Mouse (Mus musculus) embryonic facial prominence, embryonic 15.5 days (tissue): ENCODE measurements around the gene Gab2. TPM values are rescaled to one million over a fixed set of nuclear protein-coding genes. Genes with fewer than 3 reads are reported as not detected.
A peak's percentile ranks its signal among the peaks of the same experiment; 100 is the strongest.

Experiments
- ATAC-seq: fragments of 200-750 bp; cut with Nextera tagmentation; 2 replicates; pipeline ENCODE4 v1.8.0; 2017; ENCODE audit warnings: low read depth, moderate TSS enrichment; ENCODE audit not compliant: insufficient number of reproducible peaks, low FRiP score, low TSS enrichment
- H3K27ac ChIP-seq: fragments of 300-500 bp; sonication (generic); replicated peaks from 2 replicates; pipeline ENCODE4 v1.5.1; 2015; ENCODE audit warnings: mild to moderate bottlenecking, inconsistent platforms
- H3K27me3 ChIP-seq: fragments of 300-500 bp; sonication (generic); 2 replicates; pipeline ENCODE4 v1.6.1; 2015; ENCODE audit warnings: inconsistent platforms
- H3K36me3 ChIP-seq: fragments of 300-500 bp; sonication (generic); 2 replicates; pipeline ENCODE4 v1.6.1; 2015; ENCODE audit warnings: mild to moderate bottlenecking, inconsistent platforms
- H3K4me1 ChIP-seq: fragments of 300-500 bp; sonication (generic); 2 replicates; pipeline ENCODE4 v1.6.1; 2015; ENCODE audit warnings: inconsistent platforms
- H3K4me2 ChIP-seq: fragments of 300-500 bp; sonication (generic); replicated peaks from 2 replicates; pipeline ENCODE4 v1.6.1; 2015; ENCODE audit warnings: mild to moderate bottlenecking, inconsistent platforms
- H3K4me3 ChIP-seq: fragments of 300-500 bp; sonication (generic); replicated peaks from 2 replicates; pipeline ENCODE4 v1.5.1; 2015; ENCODE audit warnings: mild to moderate bottlenecking, inconsistent platforms
- H3K9ac ChIP-seq: fragments of 300-500 bp; sonication (generic); 2 replicates; pipeline ENCODE4 v1.6.1; 2015; ENCODE audit warnings: inconsistent platforms
- H3K9me3 ChIP-seq: fragments of 300-500 bp; sonication (generic); replicated peaks from 2 replicates; pipeline ENCODE4 v1.6.1; 2016; ENCODE audit warnings: inconsistent platforms
- WGBS: fragments of 180-500 bp; shearing (Covaris S2); methylation state at CpG from one replicate; pipeline ENCODE4 v1.1.7; 2015; 5-methylcytosine and 5-hydroxymethylcytosine counted together
- polyA plus RNA-seq: library from polyadenylated mRNA; unstranded; fragments of >200 nt; fragmentation: Nextera tagmentation; extraction: Ambion mirVana; gene quantifications from 2 replicates; pipeline ENCODE4 v1.2.1, GENCODE M21; 2015

The Gab2 gene
- polyA plus RNA-seq, 1 experiment from 2014 or later = 6.0 TPM

- Histone ChIP-seq H3K4me1 (peaks cover 18% of the 10 kb centered on the region), H3K36me3 (no peaks in the 10 kb centered on the region), H3K4me2 (no peak overlapping the region; the same call in 1 of the 2 replicates), H3K27me3 (no peaks in the 10 kb centered on the region), H3K4me3 (no peak overlapping the region), H3K9ac (no peak overlapping the region), H3K9me3 (no peaks in the 10 kb centered on the region), H3K27ac (0 out of 2 replicates have a peak overlapping the region, but pooled peaks have one; percentile 17)
- WGBS = 47% methylated on average over 4 of the region's 4 CpGs
- ATAC-seq = no peak
These were observed 1.6 kb upstream of the Gab2 start for GRCm38 (mm10) chr7:97079651-97080365.

GRCm38 (mm10) chr7:97080621-97081241 is 655 bp upstream of the Gab2 start:
- Histone ChIP-seq H3K4me3 (peak overlapping the region; percentile 86), H3K9ac (peak overlapping the region; percentile 76), H3K27me3 (no peaks in the 10 kb centered on the region), H3K27ac (peak overlapping the region; percentile 78), H3K4me1 (peaks cover 18% of the 10 kb centered on the region), H3K9me3 (no peaks in the 10 kb centered on the region), H3K4me2 (peak overlapping the region; percentile 89), H3K36me3 (no peaks in the 10 kb centered on the region)
- no peak for ATAC-seq
- WGBS = 16% methylated on average over 4 of the region's 4 CpGs

GRCm38 (mm10) chr7:97081959-97082218 is 503 bp downstream of the Gab2 start:
- under 1% methylated on average over 37 of the region's 38 CpGs for WGBS
- H3K4me1 ChIP-seq = peaks cover 18% of the 10 kb centered on the region
- peak overlapping the region; percentile 76 for H3K9ac ChIP-seq
- peak overlapping the region; percentile 86 for H3K4me3 ChIP-seq
- peak; percentile 47 for ATAC-seq
- peak overlapping the region; percentile 89 for H3K4me2 ChIP-seq
- no peaks in the 10 kb centered on the region for H3K9me3 ChIP-seq
- peak overlapping the region; percentile 84 for H3K27ac ChIP-seq
- H3K27me3 ChIP-seq = no peaks in the 10 kb centered on the region
- H3K36me3 ChIP-seq = no peaks in the 10 kb centered on the region

- no peaks in the 10 kb centered on the region for H3K36me3 ChIP-seq
- H3K9ac ChIP-seq = peak overlapping the region; percentile 76
- peak; percentile 57; the same call in 1 of the 2 replicates for ATAC-seq
- no peaks in the 10 kb centered on the region for H3K9me3 ChIP-seq
- H3K4me1 ChIP-seq = peaks cover 18% of the 10 kb centered on the region
- no peaks in the 10 kb centered on the region for H3K27me3 ChIP-seq
- peak overlapping the region; percentile 84 for H3K27ac ChIP-seq
- H3K4me3 ChIP-seq = peak overlapping the region; percentile 86
- H3K4me2 ChIP-seq = peak overlapping the region; percentile 89
- WGBS = under 1% methylated on average over 35 of the region's 40 CpGs
These were observed 1.1 kb downstream of the Gab2 start for GRCm38 (mm10) chr7:97082219-97083101.

- H3K4me1 ChIP-seq = peaks cover 18% of the 10 kb centered on the region
- no peaks in the 10 kb centered on the region for H3K36me3 ChIP-seq
- no peaks in the 10 kb centered on the region for H3K9me3 ChIP-seq
- H3K27me3 ChIP-seq = no peaks in the 10 kb centered on the region
- ATAC-seq = no peak
- H3K9ac ChIP-seq = no peak overlapping the region
- H3K4me2 ChIP-seq = no peak overlapping the region
- 77% methylated on average over 9 of the region's 9 CpGs for WGBS
- no peak overlapping the region for H3K4me3 ChIP-seq
- no peak overlapping the region for H3K27ac ChIP-seq
These were observed 2.2 kb downstream of the Gab2 start for GRCm38 (mm10) chr7:97083579-97083978.

- H3K9ac ChIP-seq = no peak overlapping the region
- 95% methylated on average over 1 of the region's 1 CpGs for whole genome bisulfite sequencing
- H3K9me3 ChIP-seq = no peaks in the 10 kb centered on the region
- H3K4me1 ChIP-seq = peaks cover 17% of the 10 kb centered on the region
- no peaks in the 10 kb centered on the region for H3K27me3 ChIP-seq
- no peak for ATAC-seq
- H3K4me3 ChIP-seq = no peak overlapping the region
- no peak overlapping the region for H3K4me2 ChIP-seq
- no peaks in the 10 kb centered on the region for H3K36me3 ChIP-seq
- H3K27ac ChIP-seq = no peak overlapping the region
These were observed 2.8 kb downstream of the Gab2 start for GRCm38 (mm10) chr7:97084181-97084580.

- Histone ChIP-seq H3K4me1 (peaks cover 15% of the 10 kb centered on the region), H3K4me3 (no peak overlapping the region), H3K4me2 (no peak overlapping the region), H3K36me3 (no peaks in the 10 kb centered on the region), H3K9me3 (no peaks in the 10 kb centered on the region), H3K9ac (no peak overlapping the region), H3K27me3 (no peaks in the 10 kb centered on the region), H3K27ac (no peak overlapping the region)
- no peak for ATAC-seq
- 12% methylated on average over 4 of the region's 4 CpGs for WGBS
These were observed 3.9 kb downstream of the Gab2 start for GRCm38 (mm10) chr7:97085291-97085690.

GRCm38 (mm10) chr7:97094241-97094640 is 12.9 kb downstream of the Gab2 start:
- no peak for ATAC-seq
- Histone ChIP-seq H3K9ac (no peak overlapping the region), H3K36me3 (no peaks in the 10 kb centered on the region), H3K27ac (no peak overlapping the region), H3K9me3 (no peaks in the 10 kb centered on the region), H3K27me3 (no peaks in the 10 kb centered on the region), H3K4me2 (no peak overlapping the region), H3K4me3 (no peak overlapping the region), H3K4me1 (no peaks in the 10 kb centered on the region)
- WGBS = 66% methylated on average over 3 of the region's 3 CpGs

GRCm38 (mm10) chr7:97108119-97108518 is 26.7 kb downstream of the Gab2 start:
- Histone ChIP-seq H3K4me3 (no peak overlapping the region), H3K27ac (no peak overlapping the region), H3K4me2 (no peak overlapping the region), H3K4me1 (no peaks in the 10 kb centered on the region), H3K27me3 (no peaks in the 10 kb centered on the region), H3K9ac (no peak overlapping the region), H3K36me3 (no peaks in the 10 kb centered on the region), H3K9me3 (no peaks in the 10 kb centered on the region)
- 84% methylated on average over 3 of the region's 3 CpGs for WGBS
- ATAC-seq = no peak

GRCm38 (mm10) chr7:97128949-97129348 is 47.6 kb downstream of the Gab2 start:
- Histone ChIP-seq H3K4me1 (no peaks in the 10 kb centered on the region), H3K4me2 (no peak overlapping the region), H3K27ac (no peak overlapping the region), H3K9me3 (no peaks in the 10 kb centered on the region), H3K4me3 (no peak overlapping the region), H3K9ac (no peak overlapping the region), H3K36me3 (no peaks in the 10 kb centered on the region), H3K27me3 (no peaks in the 10 kb centered on the region)
- ATAC-seq = no peak
- WGBS = 39% methylated on average over 1 of the region's 1 CpGs

GRCm38 (mm10) chr7:97136453-97136852 is 55.1 kb downstream of the Gab2 start:
- no peak overlapping the region for H3K27ac ChIP-seq
- H3K4me2 ChIP-seq = no peak overlapping the region
- no peak overlapping the region for H3K9ac ChIP-seq
- ATAC-seq = no peak
- H3K4me1 ChIP-seq = no peaks in the 10 kb centered on the region
- no peaks in the 10 kb centered on the region for H3K36me3 ChIP-seq
- no peaks in the 10 kb centered on the region for H3K27me3 ChIP-seq
- H3K9me3 ChIP-seq = peaks cover 5% of the 10 kb centered on the region; the same call in 1 of the 2 replicates
- 71% methylated on average over 3 of the region's 3 CpGs for WGBS
- no peak overlapping the region for H3K4me3 ChIP-seq
